Mouse (Mus musculus): Measurements from ENCODE around the gene Clrn3. TPM values are rescaled to one million over a fixed set of nuclear protein-coding genes. Genes with fewer than 3 reads are reported as not detected.

The Clrn3 gene
- 0.07 TPM in 1 of 2 replicates, not detected in the other for polyA plus RNA-seq (2012; rRNA removed)

GRCm38 (mm10) chr7:135528515-135528914 lies at the start of gene Clrn3:
Gene Clrn3, minus strand, starts transcription at chr7:135528654.

DNA sequence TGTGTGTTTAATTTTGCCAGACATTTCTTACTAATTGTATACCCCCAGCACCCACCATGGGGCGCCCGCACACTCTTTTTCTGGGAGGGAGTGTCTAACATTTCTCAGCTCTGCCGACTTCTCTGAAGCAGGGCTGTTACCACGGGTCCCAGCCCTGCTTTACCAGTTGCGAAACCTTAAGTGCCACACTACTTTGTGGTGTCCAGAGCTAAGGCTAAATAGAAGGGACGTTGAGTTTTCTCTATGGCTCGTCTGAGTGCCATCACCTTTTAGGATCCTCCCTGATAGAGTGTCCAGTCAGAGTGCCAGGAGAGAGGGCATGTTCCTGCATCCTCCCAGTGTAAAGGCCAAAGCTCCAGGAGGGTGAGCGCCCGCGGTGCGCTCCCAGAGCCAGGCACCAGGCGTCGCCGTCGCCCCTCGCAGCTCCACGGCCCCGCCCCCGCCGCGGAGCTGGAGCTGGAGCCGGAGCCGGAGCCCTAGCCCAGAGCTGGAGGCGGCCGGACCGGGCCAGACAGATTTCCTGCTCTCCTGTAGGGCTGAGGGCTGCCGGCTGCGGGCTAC lies 9.0 kb upstream of the Clrn3 start, which contains the start of gene Ptpre:
Gene Ptpre, plus strand, starts transcription at position 141 of the 561 bp plus-strand sequence.

Other genes with a start within 250 kb of the Clrn3 start
- gene Foxi2, start 118.3 kb downstream of the Clrn3 start, polyA plus RNA-seq (2012; rRNA removed), result not detected in 2 replicates
- 8.9 and 11.5 TPM in 2 replicates for gene Ptpre, start 8.8 kb upstream of the Clrn3 start, polyA plus RNA-seq (2012; rRNA removed)
- gene Mki67, start 187.7 kb upstream of the Clrn3 start, polyA plus RNA-seq (2012; rRNA removed), result 2.0 and 2.1 TPM in 2 replicates

Measured in ovary, adult 2 months (tissue).